Mouse (Mus musculus): ENCODE measurements around the gene Iqca.

- TF ChIP-seq CTCF (conservative IDR thresholded peaks at IDR 0.05; ENCODE audit: low read length) (peak; percentile 77), POU5F1 (IDR thresholded peaks at IDR 0.05; ENCODE audit: borderline replicate concordance, low read length) (no peak)
These were observed 126.3 kb downstream of the Iqca start for GRCm38 (mm10) chr1:90026945-90027344.
